Comparison of ENCODE assay signal across 8 mouse cellular contexts in genomic region chr1:7397807-7398446, GRCm38 (mm10).
DNase-seq lines count a peak whose midpoint lies in the region; ATAC-seq and TF ChIP-seq lines count a peak whose summit lies in the region.

No protein-coding gene starts in this region.

- DNase-seq in gastrocnemius, adult 8-10 months (ENCODE audit: low spot score in 2 of 2), result peak; percentile 96
- peak; percentile 80 for DNase-seq in hindlimb bud, embryonic 11.5 days (ENCODE audit: extremely low spot score, low read depth, low spot score)
- DNase-seq in left cerebral cortex, adult 8-10 months (ENCODE audit: low spot score in 2 of 2), result peak; percentile 97 to 99
- DNase-seq in right cerebral cortex, postnatal 10 days (ENCODE audit: low spot score in 2 of 2), result peak; percentile 98
- peak; percentile 96 for DNase-seq in urinary bladder, postnatal 25 days (ENCODE audit: low spot score)

- no peaks in the 10 kb centered on the region for H3K4me1 ChIP-seq in cortical plate, adult 2 months (ENCODE audit: control insufficient read depth, insufficient read depth, low read length)
- peaks cover 4% of the 10 kb centered on the region for H3K4me1 ChIP-seq in megakaryocyte, embryonic 14.5 days

- no peaks in the 10 kb centered on the region for H3K36me3 ChIP-seq in megakaryocyte, embryonic 14.5 days (replicated peaks; ENCODE audit: low read length)

- peak overlapping the region; percentile 94 for H3K27ac ChIP-seq in cortical plate, adult 2 months (ENCODE audit: insufficient read depth, low read length)

- peak; percentile 83 for ATAC-seq in activated CD4-positive, CD25-positive, alpha-beta regulatory T cell, adult 4 months

- TF ChIP-seq POLR2A in cortical plate, adult 2 months (IDR thresholded peaks at IDR 0.05; ENCODE audit: extremely low read depth, insufficient read depth, low read length), result no peak

- H3K4me3 ChIP-seq in cortical plate, adult 2 months (ENCODE audit: insufficient read depth, low read length), result peak overlapping the region; percentile 84
- peak overlapping the region; percentile 94 for H3K4me3 ChIP-seq in megakaryocyte, embryonic 14.5 days (replicated peaks)

- peak; percentile 32; the same call in 1 of the 2 replicates for TF ChIP-seq CTCF in cortical plate, adult 2 months (IDR thresholded peaks at IDR 0.05; ENCODE audit: extremely low read depth, insufficient read depth, low read length)

- H3K9me3 ChIP-seq in megakaryocyte, embryonic 14.5 days, result no peaks in the 10 kb centered on the region

- no peaks in the 10 kb centered on the region for H3K27me3 ChIP-seq in megakaryocyte, embryonic 14.5 days (replicated peaks)

Comparison
In these comparisons a context has a peak if more than half of its experiments do, and no peak if none do; other contexts are left out.
1. Peak in every context shown above with its lines: DNase-seq, ATAC-seq, H3K4me3 ChIP-seq and H3K27ac ChIP-seq.